Mouse (Mus musculus) kidney, postnatal 0 days (tissue): ENCODE results near the gene Hsd17b3. TPM values are rescaled to one million over a fixed set of nuclear protein-coding genes. Genes with fewer than 3 reads are reported as not detected.

Experiments used
- ATAC-seq: fragments of 200-750 bp; cut with Nextera tagmentation; replicated peaks from 2 replicates; pipeline ENCODE4 v1.8.0; 2017; ENCODE audit warnings: low read depth, moderate number of reproducible peaks, moderate TSS enrichment, moderate library complexity; ENCODE audit not compliant: low FRiP score
- DNase-seq: peaks from one replicate; pipeline ENCODE4 v3.0.0-alpha.2; 2016; ENCODE audit warnings: low spot score
- H3K27ac ChIP-seq: fragments of 300-500 bp; sonication (generic); 2 replicates; pipeline ENCODE4 v1.5.1; 2014; ENCODE audit warnings: mild to moderate bottlenecking
- H3K27me3 ChIP-seq: fragments of 300-500 bp; sonication (generic); 2 replicates; pipeline ENCODE4 v1.6.1; 2014; ENCODE audit warnings: low read length, mixed read lengths; ENCODE audit not compliant: insufficient read depth
- H3K36me3 ChIP-seq: fragments of 300-500 bp; sonication (generic); 2 replicates; pipeline ENCODE4 v1.6.1; 2014; ENCODE audit warnings: low read length, mixed read lengths; ENCODE audit not compliant: insufficient read depth
- H3K4me1 ChIP-seq: fragments of 300-500 bp; sonication (generic); replicated peaks from 2 replicates; pipeline ENCODE4 v1.6.1; 2014; ENCODE audit warnings: antibody characterized with exemption, low read length, mixed read lengths; ENCODE audit not compliant: insufficient read depth
- H3K4me2 ChIP-seq: fragments of 300-500 bp; sonication (generic); 2 replicates; pipeline ENCODE4 v1.6.1; 2014; ENCODE audit warnings: mild to moderate bottlenecking, low read length, moderate library complexity, mixed read lengths
- H3K4me3 ChIP-seq: fragments of 300-500 bp; sonication (generic); replicated peaks from 2 replicates; pipeline ENCODE4 v1.5.1; 2014; ENCODE audit warnings: low read depth, low read length
- H3K9ac ChIP-seq: fragments of 300-500 bp; sonication (generic); 2 replicates; pipeline ENCODE4 v1.6.1; 2014; ENCODE audit warnings: low read depth, low read length
- H3K9me3 ChIP-seq: fragments of 300-500 bp; sonication (generic); replicated peaks from 2 replicates; pipeline ENCODE4 v1.6.1; 2016; ENCODE audit warnings: low read length, inconsistent platforms, mixed read lengths
- CTCF ChIP-seq: IDR thresholded peaks from 2 replicates; pipeline ENCODE4 v1.5.1; 2016; ENCODE audit warnings: antibody characterized with exemption, low read depth, mild to moderate bottlenecking, moderate library complexity
- WGBS: fragments of 180-500 bp; shearing (Covaris S2); extraction: QIAGEN DNeasy Blood & Tissue Kit; methylation state at CpG from one replicate; pipeline ENCODE4 v1.1.7; 2014; 5-methylcytosine and 5-hydroxymethylcytosine counted together
- polyA plus RNA-seq: library from polyadenylated mRNA; unstranded; fragments of >200 nt; fragmentation: Nextera tagmentation; extraction: Ambion mirVana; gene quantifications from 2 replicates; pipeline ENCODE4 v1.2.1, GENCODE M21; 2015

The Hsd17b3 gene
- polyA plus RNA-seq, 1 experiment from 2014 or later = not detected

DNA sequence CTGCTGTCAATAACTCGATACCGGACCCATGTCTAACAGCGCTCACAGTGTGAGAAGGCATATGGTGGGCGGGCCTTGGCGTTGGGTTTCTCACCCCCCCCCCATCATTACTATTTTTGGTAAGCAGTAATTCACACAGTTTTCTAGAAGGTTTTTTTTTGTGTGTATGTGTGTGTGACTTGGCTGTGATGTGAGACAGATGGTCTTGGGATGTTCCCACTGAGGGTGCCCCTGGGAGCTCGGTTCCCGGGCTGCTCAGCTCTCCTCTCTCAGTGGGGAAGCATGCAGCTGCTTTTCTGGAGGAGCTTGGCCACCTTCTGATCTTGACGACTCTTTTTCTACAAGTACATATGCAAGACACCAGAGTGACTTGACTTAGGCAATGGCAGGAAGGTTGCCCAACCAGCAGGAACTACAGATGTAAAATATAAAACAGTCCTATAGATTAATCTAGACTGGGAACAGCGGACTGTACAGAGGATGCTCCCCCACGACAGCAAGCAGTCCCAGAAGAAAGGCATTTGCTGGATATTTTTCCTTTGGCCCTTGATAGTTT, 70.4 kb downstream of the Hsd17b3 start:
- Histone ChIP-seq H3K36me3 (no peaks in the 10 kb centered on the region), H3K4me1 (0 out of 2 replicates have a peak, but pooled peaks cover 7% of the 10 kb centered on the region), H3K9me3 (no peaks in the 10 kb centered on the region), H3K9ac (no peak overlapping the region), H3K4me3 (no peak overlapping the region), H3K4me2 (no peak overlapping the region), H3K27ac (no peak overlapping the region), H3K27me3 (no peaks in the 10 kb centered on the region)
- 69% methylated on average over 10 of the region's 10 CpGs for WGBS
- no peak for TF ChIP-seq CTCF
- ATAC-seq (no peak), DNase-seq (no peak)

DNA sequence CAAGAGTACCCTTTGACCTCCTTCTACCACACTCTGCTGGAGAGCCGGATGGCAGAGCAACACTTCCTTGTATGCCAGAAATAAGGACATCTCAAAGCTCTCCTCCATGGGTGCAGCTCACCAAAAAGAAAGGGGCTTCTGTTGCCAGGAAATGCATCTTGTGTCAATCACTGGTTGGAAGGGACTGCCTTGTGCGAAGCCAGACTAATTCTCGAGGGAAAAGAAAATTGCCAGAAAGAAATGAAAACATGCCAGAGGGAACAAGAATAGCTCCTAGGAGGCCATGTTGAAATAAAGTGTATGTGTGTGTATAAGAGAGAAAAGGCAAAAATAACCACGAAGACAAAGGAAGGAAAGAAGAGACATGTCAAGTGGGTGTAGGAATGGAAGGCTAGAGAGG, 73.0 kb downstream of the Hsd17b3 start:
- 67% methylated on average over 4 of the region's 4 CpGs for WGBS

DNA sequence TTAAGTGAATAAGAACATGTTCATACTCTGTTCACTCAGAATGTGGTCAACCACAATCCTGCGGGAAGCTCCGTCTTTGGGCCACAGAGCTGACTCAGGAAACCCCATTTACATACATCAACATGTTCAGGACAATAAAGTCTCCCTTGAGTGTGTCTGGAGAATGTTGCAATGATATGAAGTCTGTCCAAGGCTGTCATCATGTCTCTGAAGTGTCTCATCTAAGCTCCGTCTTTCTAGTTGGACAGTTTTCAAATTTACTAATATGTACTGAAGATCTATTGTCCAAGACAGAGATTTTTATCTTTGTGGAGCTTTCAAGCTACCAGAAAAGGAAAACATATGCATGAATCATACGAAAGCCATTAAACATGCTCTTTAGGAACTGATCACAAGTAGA, 77.9 kb downstream of the Hsd17b3 start:
- Histone ChIP-seq H3K27ac (no peak overlapping the region), H3K9ac (no peak overlapping the region), H3K4me1 (no peaks in the 10 kb centered on the region), H3K4me3 (no peak overlapping the region), H3K27me3 (no peaks in the 10 kb centered on the region), H3K36me3 (no peaks in the 10 kb centered on the region), H3K4me2 (no peak overlapping the region), H3K9me3 (no peaks in the 10 kb centered on the region)
- no peak for TF ChIP-seq CTCF
- WGBS = 75% methylated on average over 4 of the region's 4 CpGs
- no peak for DNase-seq
- ATAC-seq = no peak

More for the DNA sequence above, 73.0 kb downstream of the Hsd17b3 start:
- no peak for DNase-seq
- Histone ChIP-seq H3K9me3 (no peaks in the 10 kb centered on the region), H3K4me1 (0 out of 2 replicates have a peak, but pooled peaks cover 7% of the 10 kb centered on the region), H3K9ac (no peak overlapping the region), H3K4me3 (no peak overlapping the region), H3K36me3 (no peaks in the 10 kb centered on the region), H3K27ac (no peak overlapping the region), H3K4me2 (no peak overlapping the region), H3K27me3 (no peaks in the 10 kb centered on the region)
- no peak for ATAC-seq
- TF ChIP-seq CTCF = no peak

Other genes starting within 250 kb of the Hsd17b3 start
- gene Slc35d2, start 40.1 kb upstream of the Hsd17b3 start, polyA plus RNA-seq = 8.5 and 9.8 TPM in 2 replicates
- gene Zfp367, start 64.0 kb upstream of the Hsd17b3 start, polyA plus RNA-seq = 13.1 and 15.2 TPM in 2 replicates
- gene Habp4, start 72.6 kb upstream of the Hsd17b3 start, polyA plus RNA-seq = 32.2 and 37.4 TPM in 2 replicates
- gene Cdc14b, start 186.1 kb upstream of the Hsd17b3 start, polyA plus RNA-seq = 7.3 and 8.5 TPM in 2 replicates
- gene Aaed1, start 223.5 kb upstream of the Hsd17b3 start, polyA plus RNA-seq = 53.9 and 56.2 TPM in 2 replicates